Mouse (Mus musculus): ENCODE measurements around the gene Gbp6.

DNA sequence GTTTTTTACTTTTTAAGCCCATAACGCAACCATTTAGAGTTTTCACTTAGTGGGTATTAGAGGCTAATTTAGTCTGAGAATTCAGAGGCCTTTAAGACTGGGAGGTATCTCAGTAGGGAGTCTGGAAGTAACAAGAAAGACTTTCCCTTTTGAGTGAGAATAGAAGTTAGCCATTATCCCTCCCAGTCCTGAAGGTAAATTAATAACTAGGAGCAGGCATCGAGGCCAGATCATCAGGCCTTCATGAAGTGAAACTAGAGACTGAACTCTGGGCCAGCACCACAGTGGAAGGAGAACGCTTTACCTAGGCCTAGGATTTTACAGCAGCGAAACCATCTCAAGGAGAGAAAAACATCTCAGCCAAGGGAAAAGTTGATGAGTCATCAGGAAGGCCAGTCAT is 8.5 kb upstream of the Gbp6 start:
- TF ChIP-seq GATA1 (IDR thresholded peaks at IDR 0.05; ENCODE audit: borderline replicate concordance, low read length) (no peak), CTCF (IDR thresholded peaks at IDR 0.05; ENCODE audit: low read depth, low read length) (no peak), TAL1 (conservative IDR thresholded peaks at IDR 0.05; ENCODE audit: low read depth, low read length) (no peak), POLR2AphosphoS5 (IDR thresholded peaks at IDR 0.05; ENCODE audit: insufficient replicate concordance, low read depth, low read length) (no peak), GATA2 (IDR thresholded peaks at IDR 0.05; ENCODE audit: borderline replicate concordance, low read depth, low read length) (no peak)
